Mouse (Mus musculus): Measurements from ENCODE around the gene Trpm3. TPM values are rescaled to one million over a fixed set of nuclear protein-coding genes. Genes with fewer than 3 reads are reported as not detected.

Trpm3 gene
- total RNA-seq (2018; cell fraction: chromatin; rRNA removed), result not detected
- total RNA-seq (2018; cell fraction: cytosol; rRNA removed), result under 1 TPM in 13 of 26 experiments, not detected in 13; under 0.01 to 0.05 (median under 0.01) TPM
- total RNA-seq (2018; cell fraction: nucleus; rRNA removed), result under 1 TPM in 5 of 26 experiments, not detected in 21; 0.04 to 0.10 (median 0.05) TPM
- 0.04 TPM in 1 of 3 replicates, not detected in the others for polyA plus RNA-seq (2018)

GRCm38 (mm10) chr19:22138590-22139421 lies at the start of gene Trpm3:
Gene Trpm3 (plus strand): TSS chr19:22139046.
- no peak within 1 kb of the TSS for H3K27ac ChIP-seq
- WGBS (ENCODE audit: missing documents), result 6% methylated on average over 39 of the region's 39 CpGs
- H3K36me3 ChIP-seq (ENCODE audit: inconsistent target), result no peaks in the 10 kb centered on the region
- H3K4me3 ChIP-seq (ENCODE audit: inconsistent target), result no peak within 1 kb of the TSS
- no peaks in the 10 kb centered on the region for H3K79me2 ChIP-seq (ENCODE audit: inconsistent target)

GRCm38 (mm10) chr19:22100582-22100981 lies 38.3 kb upstream of the Trpm3 start:
- no peak overlapping the region for H3K4me3 ChIP-seq (ENCODE audit: inconsistent target)

GRCm38 (mm10) chr19:22103865-22104264 lies 35.0 kb upstream of the Trpm3 start:
- Histone ChIP-seq H3K79me2 (ENCODE audit: inconsistent target) (no peaks in the 10 kb centered on the region), H3K4me3 (ENCODE audit: inconsistent target) (no peak overlapping the region), H3K36me3 (ENCODE audit: inconsistent target) (no peaks in the 10 kb centered on the region), H3K27ac (no peak overlapping the region)
- 90% methylated on average over 4 of the region's 4 CpGs for WGBS (ENCODE audit: missing documents)

More at GRCm38 (mm10) chr19:22100582-22100981, 38.3 kb upstream of the Trpm3 start:
- Histone ChIP-seq H3K36me3 (ENCODE audit: inconsistent target) (no peaks in the 10 kb centered on the region), H3K27ac (no peak overlapping the region), H3K79me2 (ENCODE audit: inconsistent target) (no peaks in the 10 kb centered on the region)
- WGBS (ENCODE audit: missing documents), result 36% methylated on average over 4 of the region's 4 CpGs

GRCm38 (mm10) chr19:22104848-22105484 lies 33.9 kb upstream of the Trpm3 start:
- WGBS (ENCODE audit: missing documents), result 89% methylated on average over 7 of the region's 7 CpGs
- no peaks in the 10 kb centered on the region for H3K79me2 ChIP-seq (ENCODE audit: inconsistent target)
- no peaks in the 10 kb centered on the region for H3K36me3 ChIP-seq (ENCODE audit: inconsistent target)
- H3K4me3 ChIP-seq (ENCODE audit: inconsistent target), result no peak overlapping the region
- no peak overlapping the region for H3K27ac ChIP-seq

- H3K79me2 ChIP-seq (ENCODE audit: inconsistent target), result no peaks in the 10 kb centered on the region
- 73% methylated on average over 2 of the region's 2 CpGs for WGBS (ENCODE audit: missing documents)
- no peak overlapping the region for H3K27ac ChIP-seq
- no peak overlapping the region for H3K4me3 ChIP-seq (ENCODE audit: inconsistent target)
- H3K36me3 ChIP-seq (ENCODE audit: inconsistent target), result no peaks in the 10 kb centered on the region
These were observed 33.2 kb upstream of the Trpm3 start for GRCm38 (mm10) chr19:22105648-22106047.

GRCm38 (mm10) chr19:22108893-22109463 lies 29.9 kb upstream of the Trpm3 start:
- WGBS (ENCODE audit: missing documents), result 98% methylated on average over 8 of the region's 8 CpGs
- Histone ChIP-seq H3K79me2 (ENCODE audit: inconsistent target) (no peaks in the 10 kb centered on the region), H3K27ac (no peak overlapping the region), H3K4me3 (ENCODE audit: inconsistent target) (no peak overlapping the region), H3K36me3 (ENCODE audit: inconsistent target) (no peaks in the 10 kb centered on the region)

GRCm38 (mm10) chr19:22120976-22121375 lies 17.9 kb upstream of the Trpm3 start:
- H3K27ac ChIP-seq, result no peak overlapping the region
- no peak overlapping the region for H3K4me3 ChIP-seq (ENCODE audit: inconsistent target)
- WGBS (ENCODE audit: missing documents), result 90% methylated on average over 2 of the region's 2 CpGs
- H3K79me2 ChIP-seq (ENCODE audit: inconsistent target), result no peaks in the 10 kb centered on the region
- no peaks in the 10 kb centered on the region for H3K36me3 ChIP-seq (ENCODE audit: inconsistent target)

- no peak overlapping the region for H3K4me3 ChIP-seq (ENCODE audit: inconsistent target)
- WGBS (ENCODE audit: missing documents), result 77% methylated on average over 2 of the region's 2 CpGs
These were observed 17.2 kb upstream of the Trpm3 start for GRCm38 (mm10) chr19:22121631-22122030.

GRCm38 (mm10) chr19:22132626-22133025 lies 6.2 kb upstream of the Trpm3 start:
- no peaks in the 10 kb centered on the region for H3K79me2 ChIP-seq (ENCODE audit: inconsistent target)
- 32% methylated on average over 3 of the region's 3 CpGs for WGBS (ENCODE audit: missing documents)

More at GRCm38 (mm10) chr19:22121631-22122030, 17.2 kb upstream of the Trpm3 start:
- Histone ChIP-seq H3K27ac (no peak overlapping the region), H3K36me3 (ENCODE audit: inconsistent target) (no peaks in the 10 kb centered on the region), H3K79me2 (ENCODE audit: inconsistent target) (no peaks in the 10 kb centered on the region)

GRCm38 (mm10) chr19:22178549-22178948 lies 39.7 kb downstream of the Trpm3 start:
- Histone ChIP-seq H3K27ac (no peak overlapping the region), H3K4me3 (ENCODE audit: inconsistent target) (no peak overlapping the region), H3K36me3 (ENCODE audit: inconsistent target) (no peaks in the 10 kb centered on the region), H3K79me2 (ENCODE audit: inconsistent target) (no peaks in the 10 kb centered on the region)
- 75% methylated on average over 4 of the region's 4 CpGs for WGBS (ENCODE audit: missing documents)

More at GRCm38 (mm10) chr19:22132626-22133025, 6.2 kb upstream of the Trpm3 start:
- no peak overlapping the region for H3K4me3 ChIP-seq (ENCODE audit: inconsistent target)
- H3K27ac ChIP-seq, result no peak overlapping the region
- no peaks in the 10 kb centered on the region for H3K36me3 ChIP-seq (ENCODE audit: inconsistent target)

- 96% methylated on average over 2 of the region's 2 CpGs for WGBS (ENCODE audit: missing documents)
- no peak overlapping the region for H3K27ac ChIP-seq
- no peak overlapping the region for H3K4me3 ChIP-seq (ENCODE audit: inconsistent target)
- H3K36me3 ChIP-seq (ENCODE audit: inconsistent target), result no peaks in the 10 kb centered on the region
- H3K79me2 ChIP-seq (ENCODE audit: inconsistent target), result no peaks in the 10 kb centered on the region
These were observed 40.2 kb downstream of the Trpm3 start for GRCm38 (mm10) chr19:22179017-22179416.

- H3K27ac ChIP-seq, result no peak overlapping the region
- no peaks in the 10 kb centered on the region for H3K36me3 ChIP-seq (ENCODE audit: inconsistent target)
- 88% methylated on average over 3 of the region's 3 CpGs for WGBS (ENCODE audit: missing documents)
- H3K79me2 ChIP-seq (ENCODE audit: inconsistent target), result no peaks in the 10 kb centered on the region
- no peak overlapping the region for H3K4me3 ChIP-seq (ENCODE audit: inconsistent target)
These were observed 41.3 kb downstream of the Trpm3 start for GRCm38 (mm10) chr19:22180136-22180535.

GRCm38 (mm10) chr19:22189716-22190115 lies 50.9 kb downstream of the Trpm3 start:
- 43% methylated on average over 1 of the region's 1 CpGs for WGBS (ENCODE audit: missing documents)
- Histone ChIP-seq H3K4me3 (ENCODE audit: inconsistent target) (no peak overlapping the region), H3K79me2 (ENCODE audit: inconsistent target) (no peaks in the 10 kb centered on the region), H3K36me3 (ENCODE audit: inconsistent target) (no peaks in the 10 kb centered on the region), H3K27ac (no peak overlapping the region)

GRCm38 (mm10) chr19:22222520-22222919 lies 83.7 kb downstream of the Trpm3 start:
- no peaks in the 10 kb centered on the region for H3K36me3 ChIP-seq (ENCODE audit: inconsistent target)
- no peaks in the 10 kb centered on the region for H3K79me2 ChIP-seq (ENCODE audit: inconsistent target)
- H3K4me3 ChIP-seq (ENCODE audit: inconsistent target), result no peak overlapping the region
- 96% methylated on average over 2 of the region's 2 CpGs for WGBS (ENCODE audit: missing documents)
- no peak overlapping the region for H3K27ac ChIP-seq

GRCm38 (mm10) chr19:22234187-22234586 lies 95.3 kb downstream of the Trpm3 start:
- Histone ChIP-seq H3K27ac (no peak overlapping the region), H3K4me3 (ENCODE audit: inconsistent target) (no peak overlapping the region), H3K79me2 (ENCODE audit: inconsistent target) (no peaks in the 10 kb centered on the region), H3K36me3 (ENCODE audit: inconsistent target) (no peaks in the 10 kb centered on the region)
